Mouse (Mus musculus) hindbrain, embryonic 10.5 days (tissue): ENCODE data around the gene Exosc6. TPM values are rescaled to one million over a fixed set of nuclear protein-coding genes. Genes with fewer than 3 reads are reported as not detected.
"Not testable (repeated sequence)": the region's sequence is repeated elsewhere in the genome, so short reads cannot be mapped to it uniquely, and the experiment has no call there.

Experiments
- DNase-seq: peaks from one replicate; pipeline ENCODE4 v3.0.0-alpha.2; 2017; ENCODE audit warnings: low spot score
- H3K27ac ChIP-seq: fragments of 300-500 bp; sonication (generic); 2 replicates; pipeline ENCODE4 v1.5.1; 2016; ENCODE audit warnings: mild to moderate bottlenecking, moderate library complexity
- H3K27me3 ChIP-seq: fragments of 300-500 bp; sonication (generic); 2 replicates; pipeline ENCODE4 v1.6.1; 2016; ENCODE audit warnings: mild to moderate bottlenecking; ENCODE audit not compliant: poor library complexity, insufficient read depth, severe bottlenecking
- H3K36me3 ChIP-seq: fragments of 300-500 bp; sonication (generic); 2 replicates; pipeline ENCODE4 v1.6.1; 2016; ENCODE audit warnings: mild to moderate bottlenecking, moderate library complexity
- H3K4me1 ChIP-seq: fragments of 300-500 bp; sonication (generic); replicated peaks from 2 replicates; pipeline ENCODE4 v1.6.1; 2016; ENCODE audit warnings: mild to moderate bottlenecking
- H3K4me3 ChIP-seq: fragments of 300-500 bp; sonication (generic); 2 replicates; pipeline ENCODE4 v1.5.1; 2016; ENCODE audit warnings: mild to moderate bottlenecking, moderate library complexity
- H3K9me3 ChIP-seq: fragments of 300-500 bp; sonication (generic); 2 replicates; pipeline ENCODE4 v1.6.1; 2016; ENCODE audit warnings: mild to moderate bottlenecking, moderate library complexity
- WGBS: fragments of 180-500 bp; shearing (Covaris S2); methylation state at CpG from one replicate; pipeline ENCODE4 v1.1.7; 2016; 5-methylcytosine and 5-hydroxymethylcytosine counted together
- polyA plus RNA-seq: library from polyadenylated mRNA; unstranded; fragments of >200 nt; fragmentation: Nextera tagmentation; extraction: Ambion mirVana; gene quantifications from 2 replicates; pipeline ENCODE4 v1.2.1, GENCODE M21; 2016

Exosc6 gene
- polyA plus RNA-seq, 1 experiment from 2014 or later = 17.0 TPM

- H3K4me3 ChIP-seq = no peak overlapping the region
- no peaks in the 10 kb centered on the region for H3K9me3 ChIP-seq
- DNase-seq = no peak
- 0 out of 2 replicates have a peak, but pooled peaks cover 5% of the 10 kb centered on the region for H3K27me3 ChIP-seq
- H3K36me3 ChIP-seq = no peaks in the 10 kb centered on the region
- H3K4me1 ChIP-seq = peaks cover 11% of the 10 kb centered on the region
- 30% methylated on average over 10 of the region's 10 CpGs for WGBS
- no peak overlapping the region for H3K27ac ChIP-seq
Measured at GRCm38 (mm10) chr8:111067439-111067838, 11.3 kb downstream of the Exosc6 start.

GRCm38 (mm10) chr8:111068660-111069059 is 12.5 kb downstream of the Exosc6 start:
- not testable (repeated sequence) for H3K4me3 ChIP-seq, H3K27me3 ChIP-seq, H3K9me3 ChIP-seq, H3K36me3 ChIP-seq, DNase-seq, H3K4me1 ChIP-seq, H3K27ac ChIP-seq
- 88% methylated on average over 9 of the region's 9 CpGs for WGBS

GRCm38 (mm10) chr8:111075926-111076325 is 19.8 kb downstream of the Exosc6 start:
- WGBS = 81% methylated on average over 3 of the region's 3 CpGs
- H3K9me3 ChIP-seq = no peaks in the 10 kb centered on the region
- no peaks in the 10 kb centered on the region for H3K27me3 ChIP-seq
- H3K4me1 ChIP-seq = peaks cover 24% of the 10 kb centered on the region
- no peaks in the 10 kb centered on the region for H3K36me3 ChIP-seq
- DNase-seq = no peak
- H3K27ac ChIP-seq = no peak overlapping the region
- no peak overlapping the region for H3K4me3 ChIP-seq

GRCm38 (mm10) chr8:111079461-111079860 is 23.3 kb downstream of the Exosc6 start:
- DNase-seq = no peak
- no peak overlapping the region for H3K27ac ChIP-seq
- no peaks in the 10 kb centered on the region for H3K9me3 ChIP-seq
- H3K4me3 ChIP-seq = no peak overlapping the region
- no peaks in the 10 kb centered on the region for H3K27me3 ChIP-seq
- H3K36me3 ChIP-seq = no peaks in the 10 kb centered on the region
- 62% methylated on average over 5 of the region's 5 CpGs for WGBS
- peaks cover 38% of the 10 kb centered on the region for H3K4me1 ChIP-seq

GRCm38 (mm10) chr8:111079861-111080271 is 23.7 kb downstream of the Exosc6 start:
- Histone ChIP-seq H3K9me3 (no peaks in the 10 kb centered on the region), H3K27me3 (no peaks in the 10 kb centered on the region), H3K4me1 (peaks cover 38% of the 10 kb centered on the region), H3K4me3 (no peak overlapping the region), H3K27ac (peak overlapping the region; percentile 14; the same call in 1 of the 2 replicates), H3K36me3 (no peaks in the 10 kb centered on the region)
- WGBS = 36% methylated on average over 6 of the region's 6 CpGs
- DNase-seq = peak; percentile 27

- 60% methylated on average over 12 of the region's 12 CpGs for WGBS
- H3K4me1 ChIP-seq = peaks cover 38% of the 10 kb centered on the region
- no peaks in the 10 kb centered on the region for H3K9me3 ChIP-seq
- H3K27me3 ChIP-seq = no peaks in the 10 kb centered on the region
- H3K4me3 ChIP-seq = 0 out of 2 replicates have a peak overlapping the region, but pooled peaks have one; percentile 11
- no peaks in the 10 kb centered on the region for H3K36me3 ChIP-seq
- peak overlapping the region; percentile 40; the same call in 1 of the 2 replicates for H3K27ac ChIP-seq
- DNase-seq = no peak
Measured at GRCm38 (mm10) chr8:111081580-111082258, 25.6 kb downstream of the Exosc6 start.

GRCm38 (mm10) chr8:111083936-111084335 is 27.8 kb downstream of the Exosc6 start:
- DNase-seq, H3K4me3 ChIP-seq, H3K9me3 ChIP-seq, H3K36me3 ChIP-seq, H3K27ac ChIP-seq, H3K27me3 ChIP-seq: not testable (repeated sequence)
- WGBS = 90% methylated on average over 5 of the region's 5 CpGs
- H3K4me1 ChIP-seq = peaks cover 34% of the 10 kb centered on the region

GRCm38 (mm10) chr8:111090126-111090525 is 34.0 kb downstream of the Exosc6 start:
- no peak overlapping the region for H3K4me3 ChIP-seq
- no peaks in the 10 kb centered on the region for H3K36me3 ChIP-seq
- peak; percentile 76 for DNase-seq
- 2% methylated on average over 2 of the region's 2 CpGs for WGBS
- H3K4me1 ChIP-seq = peaks cover 8% of the 10 kb centered on the region
- H3K9me3 ChIP-seq = no peaks in the 10 kb centered on the region
- H3K27ac ChIP-seq = no peak overlapping the region
- no peaks in the 10 kb centered on the region for H3K27me3 ChIP-seq

GRCm38 (mm10) chr8:111091706-111092105 is 35.6 kb downstream of the Exosc6 start:
- Histone ChIP-seq H3K27me3 (no peaks in the 10 kb centered on the region), H3K4me1 (peaks cover 19% of the 10 kb centered on the region), H3K9me3 (no peaks in the 10 kb centered on the region), H3K36me3 (no peaks in the 10 kb centered on the region), H3K4me3 (no peak overlapping the region), H3K27ac (no peak overlapping the region)
- 85% methylated on average over 7 of the region's 7 CpGs for WGBS
- DNase-seq = no peak

- H3K27me3 ChIP-seq, H3K4me3 ChIP-seq, H3K36me3 ChIP-seq, H3K9me3 ChIP-seq, H3K27ac ChIP-seq, DNase-seq: not testable (repeated sequence)
- 90% methylated on average over 6 of the region's 6 CpGs for WGBS
- peaks cover 19% of the 10 kb centered on the region for H3K4me1 ChIP-seq
Measured at GRCm38 (mm10) chr8:111092326-111092725, 36.2 kb downstream of the Exosc6 start, which contains the start of gene Clec18a. Gene Clec18a (minus strand): TSS chr8:111092426.

- Histone ChIP-seq H3K27me3 (no peaks in the 10 kb centered on the region), H3K4me1 (peaks cover 19% of the 10 kb centered on the region), H3K4me3 (peak within 1 kb of the TSS; percentile 68), H3K36me3 (no peaks in the 10 kb centered on the region), H3K9me3 (no peaks in the 10 kb centered on the region), H3K27ac (peak within 1 kb of the TSS; percentile 81)
- DNase-seq = peak; percentile 90
- 5% methylated on average over 71 of the region's 72 CpGs for WGBS
Measured at GRCm38 (mm10) chr8:111093865-111094718, 38.0 kb downstream of the Exosc6 start, which contains the start of gene Pdpr. Gene Pdpr (plus strand): TSS chr8:111094630.

GRCm38 (mm10) chr8:111094719-111095302 is 38.7 kb downstream of the Exosc6 start:
- peak; percentile 32 for DNase-seq

More at GRCm38 (mm10) chr8:111094719-111095302, 38.7 kb downstream of the Exosc6 start:
- H3K27me3 ChIP-seq, H3K9me3 ChIP-seq, H3K36me3 ChIP-seq: not testable (repeated sequence)
- Histone ChIP-seq H3K4me3 (peak overlapping the region; percentile 68), H3K27ac (peak overlapping the region; percentile 81), H3K4me1 (peaks cover 19% of the 10 kb centered on the region)
- under 1% methylated on average over 68 of the region's 69 CpGs for WGBS
